Mouse (Mus musculus): ENCODE results near the gene 2810006K23Rik.

GRCm38 (mm10) chr5:124290216-124290615 is 37.7 kb upstream of the 2810006K23Rik start:
- TF ChIP-seq POLR2A (IDR thresholded peaks at IDR 0.05; ENCODE audit: insufficient read depth, low read depth, low read length) (no peak), CTCF (IDR thresholded peaks at IDR 0.05; ENCODE audit: insufficient read depth, low read depth, low read length) (no peak)

Data from olfactory bulb, adult 2 months (tissue).